Mouse (Mus musculus) heart, adult 2 months (tissue): Measurements from ENCODE around the gene Paqr6. TPM values are rescaled to one million over a fixed set of nuclear protein-coding genes. Genes with fewer than 3 reads are reported as not detected.

ENCODE experiments used
- DNase-seq, 2 experiments: peaks; one replicate each; pipeline ENCODE4 v3.0.0; 2021
- H3K27ac ChIP-seq: fragments of 200-600 bp; 2 replicates; pipeline ENCODE4 v1.8.1; 2022
- H3K27me3 ChIP-seq: fragments of 200-500 bp; 2 replicates; pipeline ENCODE4 v1.6.1; 2012; ENCODE audit warnings: mild to moderate bottlenecking, low read length, inconsistent platforms, mixed read lengths; ENCODE audit not compliant: control insufficient read depth, insufficient read depth
- H3K36me3 ChIP-seq: fragments of 200-500 bp; 2 replicates; pipeline ENCODE4 v1.6.1; 2012; ENCODE audit warnings: low read length, inconsistent platforms; ENCODE audit not compliant: control insufficient read depth, insufficient read depth
- H3K4me1 ChIP-seq: fragments of 200-500 bp; 2 replicates; pipeline ENCODE4 v1.6.1; 2011; ENCODE audit warnings: low read length; ENCODE audit not compliant: control insufficient read depth, insufficient read depth
- H3K4me3 ChIP-seq: fragments of 200-600 bp; 2 replicates; pipeline ENCODE4 v1.8.1; 2022
- H3K79me2 ChIP-seq: fragments of 200-500 bp; replicated peaks from 2 replicates; pipeline ENCODE4 v1.6.1; 2012; ENCODE audit warnings: mild to moderate bottlenecking, inconsistent platforms, low read length, moderate library complexity, mixed read lengths; ENCODE audit not compliant: control insufficient read depth, insufficient read depth
- H3K9ac ChIP-seq: fragments of 200-500 bp; 2 replicates; pipeline ENCODE4 v1.6.1; 2012; ENCODE audit warnings: low read depth, mild to moderate bottlenecking, control low read depth, inconsistent platforms, low read length, mixed read lengths
- CTCF ChIP-seq: fragments of 200-600 bp; IDR thresholded peaks from 2 replicates; pipeline ENCODE4 v1.8.1; 2022; ENCODE audit warnings: antibody characterized with exemption, mild to moderate bottlenecking, moderate library complexity
- EP300 ChIP-seq: fragments of 200-500 bp; IDR thresholded peaks from 2 replicates; pipeline ENCODE4 v1.6.1; 2011; ENCODE audit warnings: low read depth, low read length, control low read depth; ENCODE audit not compliant: insufficient read depth
- POLR2A ChIP-seq: fragments of 200-500 bp; IDR thresholded peaks from 2 replicates; pipeline ENCODE4 v1.6.1; 2011; ENCODE audit warnings: mild to moderate bottlenecking, low read depth, low read length, control low read depth; ENCODE audit not compliant: insufficient read depth
- WGBS: fragments of 180-500 bp; shearing (Covaris S2); methylation state at CpG from one replicate; pipeline ENCODE4 v1.1.7; 2018; 5-methylcytosine and 5-hydroxymethylcytosine counted together
- intact Hi-C: fragments of 180-260 bp; cut with DNase I; formaldehyde crosslinking; loops from one replicate; pipeline ENCODE4 v1.15.1; 2025
- polyA plus RNA-seq: library from polyadenylated mRNA; depleted of rRNA; stranded (reverse); fragments of >200 nt; gene quantifications from 2 replicates; pipeline ENCODE4 v1.2.3, GENCODE M21; 2012; rRNA removed
- total RNA-seq, 2 experiments: library from RNA; stranded (reverse); gene quantifications; 2 replicates each; pipeline ENCODE4 v1.2.3; 2021

Gene Paqr6
- total and polyA plus RNA-seq, 3 experiments: 0.44 to 7.5 (median 0.57) TPM

GRCm38 (mm10) chr3:88418016-88418415 is 53.6 kb downstream of the Paqr6 start:
- WGBS: 86% methylated on average over 6 of the region's 6 CpGs
- intact Hi-C loops: no loop called here
- H3K79me2 ChIP-seq: peaks cover 4% of the 10 kb centered on the region; the same call in 1 of the 2 replicates
- H3K36me3 ChIP-seq: no peaks in the 10 kb centered on the region
- DNase-seq: no peak
- no peak overlapping the region for H3K4me3 ChIP-seq
- H3K27me3 ChIP-seq: no peaks in the 10 kb centered on the region
- no peak overlapping the region for H3K9ac ChIP-seq
- H3K4me1 ChIP-seq: no peaks in the 10 kb centered on the region
- no peak overlapping the region for H3K27ac ChIP-seq
- TF ChIP-seq EP300: no peak
- TF ChIP-seq CTCF: no peak
- TF ChIP-seq POLR2A: no peak

Other genes starting within 250 kb of the Paqr6 start
- gene Mef2d, start 222.2 kb upstream of the Paqr6 start, total RNA-seq: 100 to 1,000 TPM; 118 to 129 TPM
- 119 and 122 TPM in 2 replicates for gene Mef2d, start 222.2 kb upstream of the Paqr6 start, polyA plus RNA-seq
- gene Rhbg, start 109.9 kb upstream of the Paqr6 start, total RNA-seq: not detected
- gene Rhbg, start 109.9 kb upstream of the Paqr6 start, polyA plus RNA-seq: 0.20 TPM in 1 of 2 replicates, not detected in the other
- under 1 TPM; 0.26 to 0.27 TPM for gene Gm38392, start 77.4 kb upstream of the Paqr6 start, total RNA-seq
- gene Gm38392, start 77.4 kb upstream of the Paqr6 start, polyA plus RNA-seq: 0.23 TPM in 1 of 2 replicates, not detected in the other
- 1 to 10 TPM; 5.1 to 8.6 TPM for gene Tsacc, start 67.6 kb upstream of the Paqr6 start, total RNA-seq
- 4.8 and 8.7 TPM in 2 replicates for gene Tsacc, start 67.6 kb upstream of the Paqr6 start, polyA plus RNA-seq
- gene Cct3, start 67.5 kb upstream of the Paqr6 start, total RNA-seq: 100 to 1,000 TPM; 169 to 172 TPM
- gene Cct3, start 67.5 kb upstream of the Paqr6 start, polyA plus RNA-seq: 124 and 183 TPM in 2 replicates
- 10 to 100 TPM; 75.6 to 80.9 TPM for gene Glmp, start 39.6 kb upstream of the Paqr6 start, total RNA-seq
- gene Glmp, start 39.6 kb upstream of the Paqr6 start, polyA plus RNA-seq: 98.0 and 105 TPM in 2 replicates
- gene Tmem79, start 28.4 kb upstream of the Paqr6 start, total RNA-seq: 1 to 10 TPM; 1.6 to 1.7 TPM
- gene Tmem79, start 28.4 kb upstream of the Paqr6 start, polyA plus RNA-seq: 2.3 and 3.5 TPM in 2 replicates
- 10 to 100 TPM; 42.7 to 45.8 TPM for gene Smg5, start 28.3 kb upstream of the Paqr6 start, total RNA-seq
- 44.4 and 66.9 TPM in 2 replicates for gene Smg5, start 28.3 kb upstream of the Paqr6 start, polyA plus RNA-seq
- gene Bglap3, start 8.2 kb downstream of the Paqr6 start, total RNA-seq: not detected
- not detected in 2 replicates for gene Bglap3, start 8.2 kb downstream of the Paqr6 start, polyA plus RNA-seq
- gene Bglap2, start 14.1 kb downstream of the Paqr6 start, total RNA-seq: not detected
- 0.84 and 0.85 TPM in 2 replicates for gene Bglap2, start 14.1 kb downstream of the Paqr6 start, polyA plus RNA-seq
- not detected for gene Bglap, start 19.9 kb downstream of the Paqr6 start, total RNA-seq
- gene Bglap, start 19.9 kb downstream of the Paqr6 start, polyA plus RNA-seq: not detected in 2 replicates
- gene Pmf1, start 45.7 kb downstream of the Paqr6 start, total RNA-seq: 10 to 100 TPM; 12.4 to 15.9 TPM
- gene Pmf1, start 45.7 kb downstream of the Paqr6 start, polyA plus RNA-seq: 20.8 and 22.3 TPM in 2 replicates
- gene Slc25a44, start 60.6 kb downstream of the Paqr6 start, total RNA-seq: 10 to 100 TPM; 11.9 to 14.6 TPM
- 19.1 and 25.9 TPM in 2 replicates for gene Slc25a44, start 60.6 kb downstream of the Paqr6 start, polyA plus RNA-seq
- gene Sema4a, start 96.6 kb downstream of the Paqr6 start, total RNA-seq: 1 to 10 TPM; 3.2 to 3.3 TPM
- gene Sema4a, start 96.6 kb downstream of the Paqr6 start, polyA plus RNA-seq: 8.5 and 9.5 TPM in 2 replicates
- 100 to 1,000 TPM; 117 to 138 TPM for gene Lmna, start 145.4 kb downstream of the Paqr6 start, total RNA-seq
- gene Lmna, start 145.4 kb downstream of the Paqr6 start, polyA plus RNA-seq: 67.3 and 85.2 TPM in 2 replicates
- under 1 TPM; 0.42 to 0.45 TPM for gene Mex3a, start 167.8 kb downstream of the Paqr6 start, total RNA-seq
- gene Mex3a, start 167.8 kb downstream of the Paqr6 start, polyA plus RNA-seq: 0.27 and 0.59 TPM in 2 replicates
- not detected for gene Rab25, start 183.7 kb downstream of the Paqr6 start, total RNA-seq
- gene Rab25, start 183.7 kb downstream of the Paqr6 start, polyA plus RNA-seq: 2.2 TPM in 1 of 2 replicates, not detected in the other
- gene Lamtor2, start 188.5 kb downstream of the Paqr6 start, total RNA-seq: 100 to 1,000 TPM in 1 of 2 experiments, 10 to 100 TPM in 1; 94.3 to 104 TPM
- 118 TPM in 2 replicates for gene Lamtor2, start 188.5 kb downstream of the Paqr6 start, polyA plus RNA-seq
- gene Ubqln4, start 189.2 kb downstream of the Paqr6 start, total RNA-seq: 10 to 100 TPM; 70.1 to 76.5 TPM
- 69.3 and 86.7 TPM in 2 replicates for gene Ubqln4, start 189.2 kb downstream of the Paqr6 start, polyA plus RNA-seq
- gene Ssr2, start 211.3 kb downstream of the Paqr6 start, total RNA-seq: 10 to 100 TPM; 65.3 to 67.6 TPM
- gene Ssr2, start 211.3 kb downstream of the Paqr6 start, polyA plus RNA-seq: 80.0 and 115 TPM in 2 replicates
- 10 to 100 TPM; 37.3 to 37.5 TPM for gene Arhgef2, start 241.4 kb downstream of the Paqr6 start, total RNA-seq
- 51.0 and 53.4 TPM in 2 replicates for gene Arhgef2, start 241.4 kb downstream of the Paqr6 start, polyA plus RNA-seq